Mouse (Mus musculus): Measurements from ENCODE around the gene BC035947. TPM values are rescaled to one million over a fixed set of nuclear protein-coding genes. Genes with fewer than 3 reads are reported as not detected.

Gene BC035947
- polyA plus RNA-seq, 1 experiment from 2014 or later, result 0.10 TPM

DNA sequence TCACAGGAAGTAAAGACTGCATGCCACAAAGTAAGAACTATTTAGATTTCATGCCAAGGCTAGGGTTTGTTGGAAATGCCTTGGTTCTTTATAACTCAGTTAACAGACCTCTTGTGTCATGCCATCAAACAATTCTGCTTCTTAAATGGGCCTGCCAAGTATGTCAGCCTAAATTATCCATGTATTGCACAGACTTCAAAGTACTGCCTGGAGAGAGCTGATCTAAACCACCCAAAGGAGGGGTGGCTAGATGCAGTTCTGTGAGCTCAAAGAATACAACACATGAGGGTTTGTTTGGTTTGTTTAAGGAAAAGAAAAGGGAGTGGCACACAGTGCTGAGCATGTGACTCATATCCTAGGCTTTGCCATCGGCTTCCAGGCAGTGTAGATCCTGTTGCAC lies 63.9 kb downstream of the BC035947 start:
- H3K9me3 ChIP-seq (replicated peaks), result no peaks in the 10 kb centered on the region
- H3K27me3 ChIP-seq (replicated peaks), result no peaks in the 10 kb centered on the region
- no peak overlapping the region for H3K9ac ChIP-seq
- 0 out of 2 replicates have a peak, but pooled peaks cover 2% of the 10 kb centered on the region for H3K4me1 ChIP-seq (replicated peaks)
- H3K4me3 ChIP-seq, result no peak overlapping the region
- H3K27ac ChIP-seq (ENCODE audit: poor library complexity, severe bottlenecking), result no peak overlapping the region
- WGBS, result 73% methylated on average over 1 of the region's 1 CpGs
- H3K36me3 ChIP-seq, result peaks cover 67% of the 10 kb centered on the region
- no peak for ATAC-seq (ENCODE audit: insufficient number of reproducible peaks, low FRiP score)
- H3K4me2 ChIP-seq, result no peak overlapping the region

Other genes with a start within 250 kb of the BC035947 start
- gene Sgpp2, start 201.8 kb downstream of the BC035947 start, polyA plus RNA-seq (2016; fragmentation: Nextera tagmentation; extraction: Ambion mirVana), result 0.14 TPM in 2 replicates
- 100 and 105 TPM in 2 replicates for gene Farsb, start 23.3 kb downstream of the BC035947 start, polyA plus RNA-seq (2016; fragmentation: Nextera tagmentation; extraction: Ambion mirVana)
- gene Mogat1, start 1.2 kb downstream of the BC035947 start, polyA plus RNA-seq (2016; fragmentation: Nextera tagmentation; extraction: Ambion mirVana), result not detected in 2 replicates
- 79.6 and 86.3 TPM in 2 replicates for gene Acsl3, start 145.7 kb upstream of the BC035947 start, polyA plus RNA-seq (2016; fragmentation: Nextera tagmentation; extraction: Ambion mirVana)
- 2.4 and 2.5 TPM in 2 replicates for gene Utp14b, start 145.9 kb upstream of the BC035947 start, polyA plus RNA-seq (2016; fragmentation: Nextera tagmentation; extraction: Ambion mirVana)